Mouse (Mus musculus) bone marrow macrophage, adult 2 months (primary cell): ENCODE results near the gene Zfp771. TPM values are rescaled to one million over a fixed set of nuclear protein-coding genes. Genes with fewer than 3 reads are reported as not detected.
"Not testable (repeated sequence)": the region's sequence is repeated elsewhere in the genome, so short reads cannot be mapped to it uniquely, and the experiment has no call there.

ENCODE experiments used
- H3K27ac ChIP-seq: 2 replicates; pipeline ENCODE4 v1.5.1; 2012; ENCODE audit warnings: low read depth, low read length; ENCODE audit not compliant: insufficient read depth
- H3K4me1 ChIP-seq: 2 replicates; pipeline ENCODE4 v1.6.1; 2012; ENCODE audit warnings: low read length; ENCODE audit not compliant: control insufficient read depth, insufficient read depth
- H3K4me3 ChIP-seq: 2 replicates; pipeline ENCODE4 v1.5.1; 2012; ENCODE audit warnings: mild to moderate bottlenecking, low read length, moderate library complexity; ENCODE audit not compliant: insufficient read depth
- CTCF ChIP-seq: IDR thresholded peaks from 2 replicates; pipeline ENCODE4 v1.5.1; 2012; ENCODE audit warnings: low read depth, mild to moderate bottlenecking, low read length, moderate library complexity
- POLR2A ChIP-seq: IDR thresholded peaks from 2 replicates; pipeline ENCODE4 v1.6.1; 2012; ENCODE audit warnings: mild to moderate bottlenecking, low read depth, low read length, borderline replicate concordance
- polyA plus RNA-seq: library from polyadenylated mRNA; stranded (reverse); fragments of >200 nt; gene quantifications from 2 replicates; pipeline ENCODE4 v1.2.4, GENCODE M21; 2012; ENCODE audit not compliant: missing spikeins, insufficient read depth, insufficient read length

Zfp771 gene
- polyA plus RNA-seq, 1 experiment, result 10.9 TPM

DNA sequence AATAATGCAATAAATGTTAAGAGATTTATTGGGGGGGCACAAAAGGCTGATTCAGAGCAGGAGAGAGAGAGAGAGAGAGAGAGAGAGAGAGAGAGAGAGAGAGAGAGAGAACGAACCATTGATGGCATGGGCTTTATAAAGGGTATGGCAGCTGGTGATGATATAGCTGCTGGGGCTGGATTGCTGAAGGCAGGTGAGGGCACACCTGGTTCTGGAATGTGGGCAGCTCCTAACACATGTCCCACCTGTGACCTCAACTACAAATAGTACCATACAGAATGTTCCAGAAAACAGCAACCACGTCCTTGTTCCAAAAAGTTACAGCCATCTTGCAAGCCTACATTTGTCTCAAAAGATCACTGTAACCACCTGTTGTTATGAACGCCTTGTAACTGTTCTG is 12.7 kb upstream of the Zfp771 start:
- peak overlapping the region; percentile 87 for H3K4me3 ChIP-seq
- TF ChIP-seq CTCF (no peak), POLR2A (no peak)
- peaks cover 25% of the 10 kb centered on the region for H3K4me1 ChIP-seq
- H3K27ac ChIP-seq, result no peak overlapping the region

- peak overlapping the region; percentile 86 for H3K27ac ChIP-seq
- H3K4me3 ChIP-seq, result peak overlapping the region; percentile 87
- TF ChIP-seq CTCF (no peak), POLR2A (no peak)
- H3K4me1 ChIP-seq, result peaks cover 25% of the 10 kb centered on the region
Measured at GRCm38 (mm10) chr7:127231826-127232621, 12.1 kb upstream of the Zfp771 start.

GRCm38 (mm10) chr7:127232622-127233367 is 11.3 kb upstream of the Zfp771 start, which contains the start of the genes Zfp553 and Sept1:
Zfp553 (plus strand) TSS chr7:127233061.
Sept1 (minus strand) TSS chr7:127233130.
- peak within 1 kb of the TSS; percentile 87 for H3K4me3 ChIP-seq
- H3K27ac ChIP-seq, result peak within 1 kb of the TSS; percentile 86
- no peak for TF ChIP-seq CTCF
- H3K4me1 ChIP-seq, result peaks cover 25% of the 10 kb centered on the region

GRCm38 (mm10) chr7:127233368-127233749 is 10.7 kb upstream of the Zfp771 start:
- Histone ChIP-seq H3K4me3 (peak overlapping the region; percentile 87), H3K27ac (peak overlapping the region; percentile 86), H3K4me1 (peaks cover 25% of the 10 kb centered on the region)
- TF ChIP-seq CTCF (no peak), POLR2A (no peak)

- no peak for TF ChIP-seq CTCF
- TF ChIP-seq POLR2A, result no peak
- H3K4me1 ChIP-seq, result peaks cover 25% of the 10 kb centered on the region
- peak overlapping the region; percentile 87 for H3K4me3 ChIP-seq
- 0 out of 2 replicates have a peak overlapping the region, but pooled peaks have one; percentile 8 for H3K27ac ChIP-seq
Measured at GRCm38 (mm10) chr7:127233765-127234164, 10.3 kb upstream of the Zfp771 start.

GRCm38 (mm10) chr7:127234777-127235176 is 9.3 kb upstream of the Zfp771 start:
- Histone ChIP-seq H3K4me3 (no peak overlapping the region), H3K4me1 (peaks cover 21% of the 10 kb centered on the region), H3K27ac (no peak overlapping the region)
- TF ChIP-seq CTCF (no peak), POLR2A (no peak)

GRCm38 (mm10) chr7:127243361-127243867 is 660 bp upstream of the Zfp771 start:
- H3K4me3 ChIP-seq, result peak overlapping the region; percentile 91
- H3K4me1 ChIP-seq, result peaks cover 11% of the 10 kb centered on the region
- no peak overlapping the region; the same call in 1 of the 2 replicates for H3K27ac ChIP-seq
- TF ChIP-seq POLR2A, result no peak

- H3K27ac ChIP-seq, result peak overlapping the region; percentile 71
- H3K4me1 ChIP-seq, result peaks cover 11% of the 10 kb centered on the region
- TF ChIP-seq POLR2A (no peak; the same call in 1 of the 2 replicates), CTCF (no peak)
- peak overlapping the region; percentile 91 for H3K4me3 ChIP-seq
Measured at GRCm38 (mm10) chr7:127244658-127245510, 810 bp downstream of the Zfp771 start.

DNA sequence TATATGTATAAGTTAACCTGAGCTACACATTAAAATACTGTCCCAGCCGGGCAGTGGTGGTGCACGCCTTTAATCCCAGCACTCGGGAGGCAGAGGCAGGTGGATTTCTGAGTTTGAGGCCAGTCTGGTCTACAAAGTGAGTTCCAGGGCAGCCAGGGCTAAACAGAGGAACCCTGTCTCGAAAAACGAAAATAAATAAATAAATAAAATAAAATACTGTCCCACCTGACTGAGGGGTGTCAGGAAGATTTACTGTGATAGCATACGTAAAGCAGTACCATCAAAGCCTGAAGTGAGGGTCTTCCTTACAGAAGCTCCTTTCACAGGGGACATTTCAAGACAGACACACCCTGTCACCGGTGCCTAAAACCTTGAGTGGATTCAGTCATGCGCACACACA is 6.4 kb downstream of the Zfp771 start:
- peaks cover 14% of the 10 kb centered on the region for H3K4me1 ChIP-seq
- not testable (repeated sequence) for H3K4me3 ChIP-seq

More for the DNA sequence above, 6.4 kb downstream of the Zfp771 start:
- H3K27ac ChIP-seq, result not testable (repeated sequence)
